Mouse (Mus musculus) gastrocnemius, postnatal 14 days (tissue): ENCODE data around the gene Abcc12. TPM values are rescaled to one million over a fixed set of nuclear protein-coding genes. Genes with fewer than 3 reads are reported as not detected.
A peak's percentile ranks its signal among the peaks of the same experiment; 100 is the strongest.

Experiments
- DNase-seq: peaks from one replicate; pipeline ENCODE4 v3.0.0; 2021; ENCODE audit warnings: mixed read lengths
- intact Hi-C: fragments of 180-260 bp; cut with DNase I; formaldehyde crosslinking; loops from one replicate; pipeline ENCODE4 v1.15.1; 2025; ENCODE audit warnings: low total_unique reads
- total RNA-seq, 2 experiments: library from RNA; stranded (reverse); gene quantifications; 2 replicates each; pipeline ENCODE4 v1.2.3; 2021

The Abcc12 gene
- total RNA-seq, 2 experiments from 2014 or later, result 0.11 to 0.14 TPM

- intact Hi-C loops, result no loop called here
Observed at GRCm38 (mm10) chr8:86529714-86530113, 50.8 kb downstream of the Abcc12 start.

GRCm38 (mm10) chr8:86527336-86528029 lies 53.0 kb downstream of the Abcc12 start:
- no peak for DNase-seq
- intact Hi-C loops, result no loop called here

More at GRCm38 (mm10) chr8:86529714-86530113, 50.8 kb downstream of the Abcc12 start:
- DNase-seq, result no peak

- no peak for DNase-seq
- intact Hi-C loops, result no loop called here
Observed at GRCm38 (mm10) chr8:86526808-86527207, 53.7 kb downstream of the Abcc12 start.

- peak; percentile 9 for DNase-seq
- intact Hi-C loops, result no loop called here
Observed at GRCm38 (mm10) chr8:86514203-86514602, 66.3 kb downstream of the Abcc12 start.

- intact Hi-C loops, result no loop called here
- DNase-seq, result no peak
Observed at GRCm38 (mm10) chr8:86512886-86513285, 67.6 kb downstream of the Abcc12 start.

- intact Hi-C loops, result no loop called here
- no peak for DNase-seq
Observed at GRCm38 (mm10) chr8:86512131-86512792, 68.2 kb downstream of the Abcc12 start.

GRCm38 (mm10) chr8:86501341-86501740 lies 79.1 kb downstream of the Abcc12 start:
- no peak for DNase-seq
- intact Hi-C loops, result no loop called here

GRCm38 (mm10) chr8:86495056-86495455 lies 85.4 kb downstream of the Abcc12 start:
- DNase-seq, result no peak
- intact Hi-C loops, result no loop called here

GRCm38 (mm10) chr8:86493841-86494240 lies 86.6 kb downstream of the Abcc12 start:
- no peak for DNase-seq
- intact Hi-C loops, result no loop called here

- intact Hi-C loops, result no loop called here
- DNase-seq, result no peak
Observed at GRCm38 (mm10) chr8:86485411-86485810, 95.1 kb downstream of the Abcc12 start.

- no peak for DNase-seq
- intact Hi-C loops, result no loop called here
Observed at GRCm38 (mm10) chr8:86484244-86484643, 96.2 kb downstream of the Abcc12 start.

- no peak for DNase-seq
- intact Hi-C loops, result no loop called here
Observed at GRCm38 (mm10) chr8:86482116-86482515, 98.4 kb downstream of the Abcc12 start.

GRCm38 (mm10) chr8:86475711-86476438 lies 104.6 kb downstream of the Abcc12 start:
- peak; percentile 15 for DNase-seq
- intact Hi-C loops, result no loop called here

- intact Hi-C loops, result no loop called here
- no peak for DNase-seq
Observed at GRCm38 (mm10) chr8:86474461-86474860, 106.0 kb downstream of the Abcc12 start.

- intact Hi-C loops, result no loop called here
- no peak for DNase-seq
Observed at GRCm38 (mm10) chr8:86473121-86473520, 107.4 kb downstream of the Abcc12 start.

GRCm38 (mm10) chr8:86470717-86471116 lies 109.8 kb downstream of the Abcc12 start:
- intact Hi-C loops, result no loop called here

GRCm38 (mm10) chr8:86463215-86463614 lies 117.3 kb downstream of the Abcc12 start:
- intact Hi-C loops, result no loop called here
- DNase-seq, result no peak

More at GRCm38 (mm10) chr8:86470717-86471116, 109.8 kb downstream of the Abcc12 start:
- no peak for DNase-seq

GRCm38 (mm10) chr8:86460372-86460771 lies 120.1 kb downstream of the Abcc12 start:
- intact Hi-C loops, result no loop called here
- no peak for DNase-seq

GRCm38 (mm10) chr8:86453697-86454480 lies 126.6 kb downstream of the Abcc12 start:
- intact Hi-C loops, result no loop called here
- no peak for DNase-seq
